Mouse (Mus musculus): ENCODE data around the gene Fam166a. TPM values are rescaled to one million over a fixed set of nuclear protein-coding genes. Genes with fewer than 3 reads are reported as not detected.
A peak's percentile ranks its signal among the peaks of the same experiment; 100 is the strongest.

Fam166a gene
- polyA plus RNA-seq, 1 experiment from 2014 or later = 0.78 TPM

GRCm38 (mm10) chr2:25211121-25211670 lies 7.3 kb upstream of the Fam166a start, which contains the start of gene Nelfb:
Gene Nelfb, minus strand, starts transcription at chr2:25211489.
- peak within 1 kb of the TSS; percentile 87 for H3K4me2 ChIP-seq (replicated peaks; ENCODE audit: low read depth)

GRCm38 (mm10) chr2:25213266-25213865 lies 5.2 kb upstream of the Fam166a start:
- no peak overlapping the region for H3K4me3 ChIP-seq (ENCODE audit: low read depth, low read length)
- no peak overlapping the region for H3K9ac ChIP-seq (ENCODE audit: low read depth, low read length)
- 69% methylated on average over 23 of the region's 23 CpGs for WGBS
- no peak overlapping the region for H3K4me2 ChIP-seq (replicated peaks; ENCODE audit: low read depth)
- TF ChIP-seq CTCF (IDR thresholded peaks at IDR 0.05; ENCODE audit: low read depth) = no peak
- H3K27ac ChIP-seq (ENCODE audit: low read depth, low read length) = no peak overlapping the region
- H3K27me3 ChIP-seq (replicated peaks; ENCODE audit: control insufficient read depth, insufficient read depth, low read length) = no peaks in the 10 kb centered on the region
- H3K36me3 ChIP-seq (ENCODE audit: control insufficient read depth, insufficient read depth) = peaks cover 6% of the 10 kb centered on the region; the same call in 1 of the 2 replicates
- H3K4me1 ChIP-seq (replicated peaks; ENCODE audit: control insufficient read depth, insufficient read depth, low read length) = 0 out of 2 replicates have a peak, but pooled peaks cover 7% of the 10 kb centered on the region
- no peaks in the 10 kb centered on the region for H3K9me3 ChIP-seq (ENCODE audit: control insufficient read depth)
- ATAC-seq = no peak

More at GRCm38 (mm10) chr2:25211121-25211670, 7.3 kb upstream of the Fam166a start, which contains the start of gene Nelfb:
- 0 out of 2 replicates have a peak, but pooled peaks cover 8% of the 10 kb centered on the region for H3K4me1 ChIP-seq (replicated peaks; ENCODE audit: control insufficient read depth, insufficient read depth, low read length)
- WGBS = under 1% methylated on average over 44 of the region's 44 CpGs
- H3K27ac ChIP-seq (ENCODE audit: low read depth, low read length) = peak within 1 kb of the TSS; percentile 87
- peaks cover 25% of the 10 kb centered on the region for H3K36me3 ChIP-seq (ENCODE audit: control insufficient read depth, insufficient read depth)
- no peak for TF ChIP-seq CTCF (IDR thresholded peaks at IDR 0.05; ENCODE audit: low read depth)
- no peaks in the 10 kb centered on the region for H3K27me3 ChIP-seq (replicated peaks; ENCODE audit: control insufficient read depth, insufficient read depth, low read length)
- H3K9ac ChIP-seq (ENCODE audit: low read depth, low read length) = peak within 1 kb of the TSS; percentile 85
- H3K9me3 ChIP-seq (ENCODE audit: control insufficient read depth) = no peaks in the 10 kb centered on the region
- H3K4me3 ChIP-seq (ENCODE audit: low read depth, low read length) = peak within 1 kb of the TSS; percentile 95
- peak; percentile 81 for ATAC-seq

DNA sequence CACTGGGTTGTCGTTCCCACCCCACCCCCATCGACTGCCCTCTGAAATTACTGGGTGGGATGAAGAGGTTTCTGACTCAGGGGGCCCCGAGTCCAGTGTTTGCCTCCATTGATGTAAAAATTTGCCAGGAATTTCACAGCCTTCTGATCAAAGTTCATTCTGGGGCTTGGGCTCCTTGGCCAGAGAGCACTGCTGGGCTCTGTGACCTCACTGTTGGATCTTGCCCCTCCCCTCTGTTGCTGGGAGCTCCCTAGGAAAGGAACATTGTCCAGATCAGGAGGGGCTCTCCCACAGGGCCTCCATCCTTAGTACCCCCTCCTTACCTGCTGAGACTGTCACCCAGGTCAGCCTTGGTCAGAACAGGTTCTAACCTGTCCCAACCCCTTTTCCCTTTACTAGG lies 4.1 kb upstream of the Fam166a start, which contains the start of gene Stpg3:
Stpg3 (minus strand) TSS at position 194 of the 400 bp plus-strand sequence.
- H3K36me3 ChIP-seq (ENCODE audit: control insufficient read depth, insufficient read depth) = no peaks in the 10 kb centered on the region
- H3K27me3 ChIP-seq (replicated peaks; ENCODE audit: control insufficient read depth, insufficient read depth, low read length) = no peaks in the 10 kb centered on the region
- H3K4me2 ChIP-seq (replicated peaks; ENCODE audit: low read depth) = no peak within 1 kb of the TSS
- no peak within 1 kb of the TSS for H3K4me3 ChIP-seq (ENCODE audit: low read depth, low read length)
- ATAC-seq = no peak
- no peaks in the 10 kb centered on the region for H3K9me3 ChIP-seq (ENCODE audit: control insufficient read depth)
- no peak within 1 kb of the TSS for H3K9ac ChIP-seq (ENCODE audit: low read depth, low read length)
- 0 out of 2 replicates have a peak, but pooled peaks cover 7% of the 10 kb centered on the region for H3K4me1 ChIP-seq (replicated peaks; ENCODE audit: control insufficient read depth, insufficient read depth, low read length)
- 28% methylated on average over 3 of the region's 3 CpGs for WGBS
- no peak within 1 kb of the TSS for H3K27ac ChIP-seq (ENCODE audit: low read depth, low read length)
- no peak for TF ChIP-seq CTCF (IDR thresholded peaks at IDR 0.05; ENCODE audit: low read depth)

DNA sequence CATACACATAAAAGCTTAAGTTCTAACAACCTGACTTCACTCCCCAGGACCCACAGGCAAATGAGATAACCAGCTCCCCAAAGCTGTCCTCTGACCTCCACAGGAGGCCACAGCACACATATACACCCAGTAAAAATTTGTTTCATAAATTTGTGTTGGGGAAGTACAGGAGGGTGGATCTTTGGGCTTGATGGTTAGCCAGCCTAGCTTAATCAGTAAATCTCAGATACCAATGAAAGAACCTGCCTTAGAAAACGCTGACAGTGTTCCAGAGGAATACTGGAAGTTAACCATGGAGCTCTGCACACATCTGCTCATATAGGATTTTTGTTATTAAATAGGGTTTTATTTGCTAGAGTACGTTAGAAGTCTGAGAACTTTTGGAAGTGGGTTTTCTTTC lies 879 bp upstream of the Fam166a start:
- Histone ChIP-seq H3K4me2 (replicated peaks; ENCODE audit: low read depth) (no peak overlapping the region), H3K36me3 (ENCODE audit: control insufficient read depth, insufficient read depth) (peaks cover 12% of the 10 kb centered on the region; the same call in 1 of the 2 replicates), H3K9me3 (ENCODE audit: control insufficient read depth) (no peaks in the 10 kb centered on the region), H3K4me3 (ENCODE audit: low read depth, low read length) (no peak overlapping the region), H3K9ac (ENCODE audit: low read depth, low read length) (no peak overlapping the region), H3K27me3 (replicated peaks; ENCODE audit: control insufficient read depth, insufficient read depth, low read length) (no peaks in the 10 kb centered on the region), H3K27ac (ENCODE audit: low read depth, low read length) (no peak overlapping the region), H3K4me1 (replicated peaks; ENCODE audit: control insufficient read depth, insufficient read depth, low read length) (no peaks in the 10 kb centered on the region)
- no peak for ATAC-seq
- no peak for TF ChIP-seq CTCF (IDR thresholded peaks at IDR 0.05; ENCODE audit: low read depth)
- WGBS = 55% methylated on average over 2 of the region's 2 CpGs

DNA sequence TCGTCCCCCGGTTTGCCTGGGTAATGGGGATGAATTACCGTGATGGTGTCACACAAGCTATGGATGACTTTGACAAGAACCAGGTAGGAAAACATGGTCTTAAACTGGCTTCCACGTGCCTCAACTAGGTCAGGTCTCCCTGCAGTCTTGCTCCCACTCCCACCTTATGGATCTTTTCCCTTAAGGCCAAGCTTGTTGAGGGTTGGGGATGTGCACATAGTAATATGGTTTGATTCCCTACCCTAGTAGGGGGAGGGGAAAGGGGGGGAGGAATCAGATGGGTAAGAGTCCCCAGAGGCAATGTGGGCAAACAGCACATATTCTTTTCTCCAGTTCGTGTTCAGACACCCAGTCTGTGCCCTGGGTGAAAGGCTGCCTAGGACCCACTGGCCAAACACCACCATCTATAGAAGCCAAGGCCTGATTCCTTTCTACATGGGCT lies 2.8 kb downstream of the Fam166a start:
- Histone ChIP-seq H3K9ac (ENCODE audit: low read depth, low read length) (no peak overlapping the region), H3K4me3 (ENCODE audit: low read depth, low read length) (no peak overlapping the region), H3K27ac (ENCODE audit: low read depth, low read length) (no peak overlapping the region), H3K27me3 (replicated peaks; ENCODE audit: control insufficient read depth, insufficient read depth, low read length) (no peaks in the 10 kb centered on the region), H3K9me3 (ENCODE audit: control insufficient read depth) (no peaks in the 10 kb centered on the region), H3K4me2 (replicated peaks; ENCODE audit: low read depth) (no peak overlapping the region; the same call in 1 of the 2 replicates), H3K4me1 (replicated peaks; ENCODE audit: control insufficient read depth, insufficient read depth, low read length) (0 out of 2 replicates have a peak, but pooled peaks cover 3% of the 10 kb centered on the region), H3K36me3 (ENCODE audit: control insufficient read depth, insufficient read depth) (peaks cover 12% of the 10 kb centered on the region; the same call in 1 of the 2 replicates)
- WGBS = 71% methylated on average over 5 of the region's 5 CpGs
- no peak for TF ChIP-seq CTCF (IDR thresholded peaks at IDR 0.05; ENCODE audit: low read depth)
- no peak for ATAC-seq

GRCm38 (mm10) chr2:25223681-25224491 lies 5.3 kb downstream of the Fam166a start:
- H3K36me3 ChIP-seq (ENCODE audit: control insufficient read depth, insufficient read depth) = peaks cover 12% of the 10 kb centered on the region; the same call in 1 of the 2 replicates
- peak overlapping the region; percentile 99 for H3K27ac ChIP-seq (ENCODE audit: low read depth, low read length)

More at GRCm38 (mm10) chr2:25223681-25224491, 5.3 kb downstream of the Fam166a start:
- Histone ChIP-seq H3K9me3 (ENCODE audit: control insufficient read depth) (no peaks in the 10 kb centered on the region), H3K9ac (ENCODE audit: low read depth, low read length) (peak overlapping the region; percentile 90), H3K4me3 (ENCODE audit: low read depth, low read length) (peak overlapping the region; percentile 87), H3K27me3 (replicated peaks; ENCODE audit: control insufficient read depth, insufficient read depth, low read length) (no peaks in the 10 kb centered on the region), H3K4me2 (replicated peaks; ENCODE audit: low read depth) (peak overlapping the region; percentile 68), H3K4me1 (replicated peaks; ENCODE audit: control insufficient read depth, insufficient read depth, low read length) (peaks cover 6% of the 10 kb centered on the region; the same call in 1 of the 2 replicates)
- peak; percentile 71 for ATAC-seq
- no peak for TF ChIP-seq CTCF (IDR thresholded peaks at IDR 0.05; ENCODE audit: low read depth)
- WGBS = 2% methylated on average over 38 of the region's 53 CpGs
